Mouse (Mus musculus) testis, adult 2 months (tissue): Measurements from ENCODE around the gene Elp5. TPM values are rescaled to one million over a fixed set of nuclear protein-coding genes. Genes with fewer than 3 reads are reported as not detected.

Experiments used
- H3K27ac ChIP-seq: fragments of 200-500 bp; 2 replicates; pipeline ENCODE4 v1.5.1; 2012; ENCODE audit warnings: low read depth, low read length; ENCODE audit not compliant: control insufficient read depth, insufficient read depth
- H3K27me3 ChIP-seq: fragments of 200-500 bp; 2 replicates; pipeline ENCODE4 v1.6.1; 2012; ENCODE audit warnings: mild to moderate bottlenecking, low read length, moderate library complexity; ENCODE audit not compliant: control insufficient read depth, insufficient read depth
- H3K36me3 ChIP-seq: fragments of 200-500 bp; 2 replicates; pipeline ENCODE4 v1.6.1; 2012; ENCODE audit warnings: mild to moderate bottlenecking, low read length; ENCODE audit not compliant: control insufficient read depth, insufficient read depth
- H3K4me1 ChIP-seq: fragments of 200-500 bp; 2 replicates; pipeline ENCODE4 v1.6.1; 2012; ENCODE audit warnings: low read length; ENCODE audit not compliant: control insufficient read depth, insufficient read depth
- H3K4me3 ChIP-seq: fragments of 200-500 bp; 2 replicates; pipeline ENCODE4 v1.5.1; 2012; ENCODE audit warnings: low read depth, mild to moderate bottlenecking, low read length, moderate library complexity, mixed read lengths; ENCODE audit not compliant: control insufficient read depth
- CTCF ChIP-seq: fragments of 200-500 bp; IDR thresholded peaks from 2 replicates; pipeline ENCODE4 v1.5.1; 2012; ENCODE audit warnings: low read depth, mild to moderate bottlenecking, inconsistent platforms, low read length, moderate library complexity; ENCODE audit not compliant: control insufficient read depth, insufficient read depth, insufficient replicate concordance
- POLR2A ChIP-seq: fragments of 200-500 bp; IDR thresholded peaks from 2 replicates; pipeline ENCODE4 v1.6.1; 2012; ENCODE audit warnings: low read depth, mild to moderate bottlenecking, inconsistent platforms, low read length, moderate library complexity; ENCODE audit not compliant: control insufficient read depth
- polyA plus RNA-seq: library from polyadenylated mRNA; depleted of rRNA; stranded (reverse); fragments of >200 nt; gene quantifications from 2 replicates; pipeline ENCODE4 v1.2.3, GENCODE M21; 2012

Elp5 gene
- polyA plus RNA-seq, 1 experiment, result 226 TPM

DNA sequence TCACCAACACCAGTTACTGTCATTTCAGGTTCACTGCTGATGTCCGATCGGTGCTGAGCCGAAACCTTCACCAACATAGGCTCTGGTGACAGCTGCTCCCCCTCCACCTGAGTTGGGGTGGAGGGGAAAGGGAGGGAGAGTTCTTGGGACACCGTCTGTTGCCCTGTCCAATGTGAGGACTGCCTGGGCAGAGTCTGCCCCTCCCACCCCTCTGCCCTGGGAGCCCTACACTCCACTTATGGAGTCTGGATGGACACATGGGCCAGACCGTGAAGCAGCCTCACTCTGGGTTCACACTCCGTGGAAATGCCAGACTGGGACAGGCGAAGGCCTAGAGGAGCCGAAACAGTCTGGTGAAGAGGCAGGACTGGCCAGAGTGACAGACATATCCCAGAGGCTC lies 7.6 kb upstream of the Elp5 start:
- H3K27ac ChIP-seq, result peak overlapping the region; percentile 49; the same call in 1 of the 2 replicates
- H3K36me3 ChIP-seq, result peaks cover 4% of the 10 kb centered on the region
- no peak for TF ChIP-seq CTCF
- no peak for TF ChIP-seq POLR2A
- peak overlapping the region; percentile 93 for H3K4me3 ChIP-seq
- H3K27me3 ChIP-seq, result no peaks in the 10 kb centered on the region
- peaks cover 6% of the 10 kb centered on the region for H3K4me1 ChIP-seq

DNA sequence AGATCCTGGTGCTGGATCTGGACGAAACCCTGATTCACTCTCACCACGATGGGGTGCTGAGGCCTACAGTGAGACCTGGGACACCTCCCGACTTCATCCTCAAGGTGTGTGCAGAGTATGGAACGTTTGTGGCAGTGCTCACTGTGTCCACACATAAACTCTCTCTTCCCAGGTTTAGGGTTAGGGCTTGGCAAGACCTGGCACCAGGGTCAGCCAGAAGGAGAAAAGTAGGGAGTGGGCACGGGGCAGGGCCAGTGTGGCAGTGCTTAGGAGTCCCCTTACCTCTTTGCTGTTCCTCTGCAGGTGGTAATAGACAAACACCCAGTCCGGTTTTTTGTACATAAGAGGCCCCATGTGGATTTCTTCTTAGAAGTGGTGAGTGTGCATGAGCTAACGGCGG lies 2.1 kb upstream of the Elp5 start:
- no peak for TF ChIP-seq CTCF
- no peak for TF ChIP-seq POLR2A
- Histone ChIP-seq H3K36me3 (peaks cover 5% of the 10 kb centered on the region), H3K27me3 (no peaks in the 10 kb centered on the region), H3K27ac (no peak overlapping the region), H3K4me1 (peaks cover 7% of the 10 kb centered on the region), H3K4me3 (no peak overlapping the region)

DNA sequence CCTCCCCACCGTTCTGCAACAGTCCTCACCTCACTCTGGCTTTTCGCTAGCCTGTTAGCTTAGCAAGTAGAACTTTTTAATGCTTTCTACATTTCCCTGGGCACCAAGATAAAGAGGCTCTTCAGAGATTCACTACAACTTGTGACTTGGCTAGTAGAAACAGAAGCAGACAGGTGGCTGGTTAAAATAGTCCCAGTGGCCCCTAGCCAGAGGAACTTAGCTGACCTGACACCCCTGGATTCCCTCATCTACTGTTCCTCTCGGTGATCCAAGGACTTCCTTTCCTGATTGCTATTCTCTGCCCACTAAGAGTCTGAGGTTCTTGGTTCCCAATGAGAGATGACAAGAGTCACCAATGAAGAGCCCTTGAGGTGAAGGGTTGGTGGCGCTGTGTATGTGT lies 1.1 kb upstream of the Elp5 start:
- no peaks in the 10 kb centered on the region for H3K27me3 ChIP-seq
- TF ChIP-seq CTCF, result no peak
- TF ChIP-seq POLR2A, result no peak
- no peak overlapping the region for H3K4me3 ChIP-seq
- no peak overlapping the region for H3K27ac ChIP-seq
- peaks cover 7% of the 10 kb centered on the region for H3K4me1 ChIP-seq
- H3K36me3 ChIP-seq, result peaks cover 3% of the 10 kb centered on the region

DNA sequence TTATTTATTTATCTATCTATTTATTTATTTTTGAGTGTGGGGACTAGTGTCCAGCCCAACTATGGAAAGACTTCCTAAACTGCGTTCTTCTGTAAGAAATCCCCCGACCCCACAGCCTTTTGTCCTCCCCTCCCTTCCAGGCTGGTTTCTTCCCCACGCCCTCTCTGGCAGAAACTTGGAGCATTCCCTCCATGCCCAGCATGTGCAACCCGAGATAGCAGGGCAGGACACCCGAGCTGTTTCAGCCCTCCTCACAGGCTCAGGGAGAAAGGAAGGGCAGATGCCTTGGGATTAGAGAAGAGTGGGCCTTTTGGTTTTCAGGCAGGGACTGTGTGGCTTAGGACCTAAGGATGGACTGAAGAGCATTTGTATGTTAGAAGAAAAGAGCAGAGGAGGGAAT lies 560 bp upstream of the Elp5 start:
- no peak for TF ChIP-seq CTCF
- TF ChIP-seq POLR2A, result no peak
- Histone ChIP-seq H3K27ac (no peak overlapping the region), H3K4me1 (peaks cover 7% of the 10 kb centered on the region), H3K4me3 (no peak overlapping the region), H3K36me3 (peaks cover 3% of the 10 kb centered on the region), H3K27me3 (no peaks in the 10 kb centered on the region)

DNA sequence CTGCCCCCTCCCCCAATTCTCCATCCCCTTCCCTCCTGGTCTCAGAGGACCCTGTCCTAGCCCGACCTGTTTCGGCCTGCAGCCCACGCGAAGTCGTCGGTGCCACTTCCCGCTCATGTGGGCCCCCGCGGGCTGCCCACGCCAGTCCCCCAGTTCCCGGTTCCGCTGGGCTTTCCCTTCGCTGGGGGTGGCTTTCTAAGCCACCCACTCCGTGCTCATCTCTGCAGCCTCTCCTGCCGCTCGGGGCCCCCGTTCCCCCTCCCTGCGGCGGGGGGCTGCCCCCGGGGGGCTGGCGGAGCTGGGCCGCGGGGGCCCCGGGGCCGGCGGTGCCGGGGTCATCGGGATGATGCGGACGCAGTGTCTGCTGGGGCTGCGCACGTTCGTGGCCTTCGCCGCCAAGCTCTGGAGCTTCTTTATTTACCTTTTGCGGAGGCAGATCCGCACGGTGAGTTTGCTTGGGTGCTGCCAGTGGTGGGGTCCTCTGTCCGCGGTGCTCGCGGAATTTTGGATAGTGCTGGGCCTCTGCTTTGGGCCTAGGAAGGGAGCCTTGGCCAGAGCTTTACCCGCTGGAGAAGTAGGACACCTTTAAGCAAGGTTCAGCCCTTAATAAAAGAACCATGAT lies 1.1 kb downstream of the Elp5 start, which contains the start of gene Ctdnep1:
Ctdnep1 (plus strand) TSS at position 16 of the 622 bp plus-strand sequence.
- H3K4me3 ChIP-seq, result peak within 1 kb of the TSS; percentile 91
- TF ChIP-seq CTCF (no peak), POLR2A (no peak)
- peak within 1 kb of the TSS; percentile 86 for H3K27ac ChIP-seq
- H3K4me1 ChIP-seq, result peaks cover 7% of the 10 kb centered on the region
- peaks cover 3% of the 10 kb centered on the region for H3K36me3 ChIP-seq
- H3K27me3 ChIP-seq, result no peaks in the 10 kb centered on the region

DNA sequence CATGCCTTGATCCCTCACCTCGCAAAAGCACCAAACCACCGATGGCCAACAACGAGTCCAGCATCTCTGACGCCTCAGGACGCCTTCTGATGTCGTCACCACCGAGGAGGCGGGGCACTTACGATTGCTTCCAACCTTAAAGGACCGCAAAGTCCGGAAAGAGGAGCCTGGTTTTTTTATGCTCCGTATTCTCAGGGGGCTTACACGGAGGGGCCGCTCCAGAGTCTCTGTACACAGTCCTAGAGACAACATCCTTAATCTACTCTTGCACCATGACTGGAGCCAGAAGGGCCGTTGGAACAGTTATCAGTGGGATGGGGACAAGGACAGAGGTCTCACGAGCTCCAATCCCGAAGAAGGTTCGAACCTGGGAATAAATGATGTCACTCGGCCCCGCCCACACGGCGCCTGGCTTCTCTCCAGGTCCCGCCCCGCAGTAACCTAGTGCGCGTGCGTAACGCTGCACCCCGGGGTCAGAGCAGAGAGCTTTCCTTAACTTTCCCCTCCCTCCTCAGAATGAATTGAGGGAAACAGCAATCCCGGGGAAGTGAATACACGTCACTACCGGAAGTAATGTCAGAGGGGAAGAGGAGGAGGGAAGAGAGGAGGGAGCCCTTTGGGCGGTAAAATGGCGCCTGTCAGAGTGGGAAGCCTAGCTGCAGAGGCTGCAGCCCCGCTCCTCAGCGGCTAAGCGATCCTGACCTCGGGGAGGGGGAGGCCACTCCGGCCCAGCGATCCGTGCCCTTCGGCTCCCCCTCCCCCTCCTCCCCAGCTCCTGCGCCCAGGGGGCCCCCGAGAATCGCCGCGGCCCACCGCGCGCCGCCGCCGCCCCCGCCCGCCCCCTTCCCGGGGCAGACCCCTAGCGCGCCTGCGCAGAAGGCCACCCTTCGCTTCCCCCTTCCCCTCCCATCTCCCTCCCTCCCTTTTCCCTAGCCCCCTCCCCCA lies 1.8 kb downstream of the Elp5 start:
- Histone ChIP-seq H3K4me1 (peaks cover 7% of the 10 kb centered on the region), H3K27me3 (no peaks in the 10 kb centered on the region), H3K36me3 (peaks cover 3% of the 10 kb centered on the region), H3K4me3 (peak overlapping the region; percentile 91), H3K27ac (peak overlapping the region; percentile 82)
- no peak for TF ChIP-seq CTCF
- TF ChIP-seq POLR2A, result peak; percentile 90

DNA sequence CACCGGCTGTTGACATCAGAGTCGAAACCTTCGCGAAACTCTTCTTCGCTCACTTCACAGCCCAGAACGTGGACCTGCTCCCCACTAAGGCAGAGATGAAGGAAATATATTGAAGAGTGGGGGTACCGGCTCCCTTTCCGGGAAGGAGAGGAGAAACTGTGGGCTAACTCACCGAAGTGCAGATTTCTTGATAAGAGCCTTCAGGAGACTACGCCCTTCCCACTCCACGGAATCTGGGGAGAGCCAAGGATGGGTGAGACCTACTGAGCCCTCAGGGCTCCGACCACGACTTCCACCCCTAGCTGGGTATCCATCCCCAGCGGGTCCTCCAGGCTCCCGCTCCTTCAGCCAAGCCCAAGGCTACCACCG lies 2.5 kb downstream of the Elp5 start:
- peak overlapping the region; percentile 91 for H3K4me3 ChIP-seq
- H3K27ac ChIP-seq, result peak overlapping the region; percentile 82
- peaks cover 3% of the 10 kb centered on the region; the same call in 1 of the 2 replicates for H3K36me3 ChIP-seq
- H3K4me1 ChIP-seq, result peaks cover 7% of the 10 kb centered on the region
- H3K27me3 ChIP-seq, result no peaks in the 10 kb centered on the region
- no peak for TF ChIP-seq POLR2A
- no peak for TF ChIP-seq CTCF
